Mouse (Mus musculus): ENCODE measurements around the gene Gm20388.

GRCm38 (mm10) chr8:121445027-121445471 lies 1534.4 kb downstream of the Gm20388 start:
- TF ChIP-seq ZNF384 (IDR thresholded peaks at IDR 0.05; ENCODE audit: low read depth, low read length) (no peak), ZC3H11A (IDR thresholded peaks at IDR 0.05; ENCODE audit: borderline replicate concordance, low read depth, low read length) (no peak), HCFC1 (IDR thresholded peaks at IDR 0.05; ENCODE audit: borderline replicate concordance, insufficient read depth, low read length) (no peak), MAFK (IDR thresholded peaks at IDR 0.05; ENCODE audit: insufficient read depth, low read depth, low read length) (no peak)
